Mouse (Mus musculus): ENCODE measurements around the gene Gpx4. TPM values are rescaled to one million over a fixed set of nuclear protein-coding genes. Genes with fewer than 3 reads are reported as not detected.

Gpx4 gene
- polyA plus RNA-seq, 1 experiment, result 964 TPM

GRCm38 (mm10) chr10:80105460-80105859 lies 58.5 kb downstream of the Gpx4 start, which contains the start of gene Sbno2:
TSS of gene Sbno2 (minus strand) at chr10:80105571.
- H3K4me1 ChIP-seq (ENCODE audit: control insufficient read depth, insufficient read depth, low read length), result peaks cover 13% of the 10 kb centered on the region
- DNase-seq, result no peak
- H3K4me3 ChIP-seq (replicated peaks; ENCODE audit: insufficient read depth, low read depth, low read length), result no peak within 1 kb of the TSS
- TF ChIP-seq POLR2A (IDR thresholded peaks at IDR 0.05; ENCODE audit: borderline replicate concordance, insufficient read depth, low read length) (no peak), CTCF (IDR thresholded peaks at IDR 0.05; ENCODE audit: borderline replicate concordance, insufficient read depth, low read depth, low read length) (no peak)
- no peak within 1 kb of the TSS for H3K27ac ChIP-seq (ENCODE audit: insufficient read depth, low read length)
- 82% methylated on average over 5 of the region's 5 CpGs for WGBS
- H3K27me3 ChIP-seq (ENCODE audit: control insufficient read depth, insufficient read depth, low read length), result no peaks in the 10 kb centered on the region

DNA sequence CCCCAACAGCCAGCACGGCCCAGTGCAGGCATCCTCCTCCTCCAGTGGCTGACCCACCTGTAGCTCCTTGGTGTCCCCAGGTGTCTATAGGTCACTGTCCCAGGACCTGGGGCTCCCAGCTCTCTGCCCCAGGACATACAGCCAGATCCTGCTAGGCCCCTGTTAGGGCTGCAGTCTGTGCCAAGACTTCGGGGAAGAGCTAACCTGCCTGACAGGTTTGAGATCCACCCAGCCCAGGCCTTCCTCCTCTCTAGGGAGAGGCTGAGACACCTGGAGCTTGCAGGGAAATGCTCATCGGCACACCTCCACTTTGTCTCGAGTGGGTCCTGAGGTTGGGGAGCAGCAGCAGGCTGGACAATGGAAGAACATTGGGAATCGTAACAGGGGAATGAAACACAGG lies 59.0 kb downstream of the Gpx4 start:
- 75% methylated on average over 5 of the region's 5 CpGs for WGBS
- TF ChIP-seq POLR2A (IDR thresholded peaks at IDR 0.05; ENCODE audit: borderline replicate concordance, insufficient read depth, low read length) (no peak), CTCF (IDR thresholded peaks at IDR 0.05; ENCODE audit: borderline replicate concordance, insufficient read depth, low read depth, low read length) (no peak)
- H3K4me1 ChIP-seq (ENCODE audit: control insufficient read depth, insufficient read depth, low read length), result peaks cover 13% of the 10 kb centered on the region

More for the DNA sequence above, 59.0 kb downstream of the Gpx4 start:
- H3K4me3 ChIP-seq (replicated peaks; ENCODE audit: insufficient read depth, low read depth, low read length), result no peak overlapping the region
- H3K27me3 ChIP-seq (ENCODE audit: control insufficient read depth, insufficient read depth, low read length), result no peaks in the 10 kb centered on the region
- no peak overlapping the region for H3K27ac ChIP-seq (ENCODE audit: insufficient read depth, low read length)
- DNase-seq, result no peak

Other genes starting within 250 kb of the Gpx4 start
- 0.29 and 0.41 TPM in 2 replicates for gene Misp, start 226.2 kb upstream of the Gpx4 start, polyA plus RNA-seq (2012; rRNA removed)
- 64.2 and 68.6 TPM in 2 replicates for gene Ptbp1, start 192.7 kb upstream of the Gpx4 start, polyA plus RNA-seq (2012; rRNA removed)
- 2.4 and 2.5 TPM in 2 replicates for gene Prtn3, start 172.7 kb upstream of the Gpx4 start, polyA plus RNA-seq (2012; rRNA removed)
- 46.0 and 49.3 TPM in 2 replicates for gene Plppr3, start 172.5 kb upstream of the Gpx4 start, polyA plus RNA-seq (2012; rRNA removed)
- 0.15 TPM in 1 of 2 replicates, not detected in the other for gene Elane, start 160.9 kb upstream of the Gpx4 start, polyA plus RNA-seq (2012; rRNA removed)
- 0.29 and 0.41 TPM in 2 replicates for gene Cfd, start 156.3 kb upstream of the Gpx4 start, polyA plus RNA-seq (2012; rRNA removed)
- 46.5 and 47.4 TPM in 2 replicates for gene Med16, start 138.2 kb upstream of the Gpx4 start, polyA plus RNA-seq (2012; rRNA removed)
- gene Gm26602, start 136.3 kb upstream of the Gpx4 start, polyA plus RNA-seq (2012; rRNA removed), result not detected in 2 replicates
- gene Kiss1r, start 130.2 kb upstream of the Gpx4 start, polyA plus RNA-seq (2012; rRNA removed), result 12.1 and 12.8 TPM in 2 replicates
- gene R3hdm4, start 126.0 kb upstream of the Gpx4 start, polyA plus RNA-seq (2012; rRNA removed), result 156 and 162 TPM in 2 replicates
- gene Arid3a, start 120.1 kb upstream of the Gpx4 start, polyA plus RNA-seq (2012; rRNA removed), result 4.7 TPM in 2 replicates
- gene Wdr18, start 87.0 kb upstream of the Gpx4 start, polyA plus RNA-seq (2012; rRNA removed), result 56.2 and 57.4 TPM in 2 replicates
- gene Grin3b, start 76.5 kb upstream of the Gpx4 start, polyA plus RNA-seq (2012; rRNA removed), result 5.5 and 5.9 TPM in 2 replicates
- 191 and 204 TPM in 2 replicates for gene Tmem259, start 62.8 kb upstream of the Gpx4 start, polyA plus RNA-seq (2012; rRNA removed)
- gene Cnn2, start 58.6 kb upstream of the Gpx4 start, polyA plus RNA-seq (2012; rRNA removed), result 8.2 and 9.3 TPM in 2 replicates
- gene Abca7, start 50.7 kb upstream of the Gpx4 start, polyA plus RNA-seq (2012; rRNA removed), result 31.1 and 32.4 TPM in 2 replicates
- gene Arhgap45, start 30.5 kb upstream of the Gpx4 start, polyA plus RNA-seq (2012; rRNA removed), result 2.2 and 2.7 TPM in 2 replicates
- gene Polr2e, start 7.4 kb upstream of the Gpx4 start, polyA plus RNA-seq (2012; rRNA removed), result 224 and 231 TPM in 2 replicates
- 25.4 and 28.9 TPM in 2 replicates for gene Sbno2, start 58.4 kb downstream of the Gpx4 start, polyA plus RNA-seq (2012; rRNA removed)
- gene Stk11, start 68.6 kb downstream of the Gpx4 start, polyA plus RNA-seq (2012; rRNA removed), result 110 and 112 TPM in 2 replicates
- 736 and 758 TPM in 2 replicates for gene Atp5d, start 91.5 kb downstream of the Gpx4 start, polyA plus RNA-seq (2012; rRNA removed)
- 147 and 151 TPM in 2 replicates for gene Cbarp, start 93.7 kb downstream of the Gpx4 start, polyA plus RNA-seq (2012; rRNA removed)
- gene Midn, start 101.1 kb downstream of the Gpx4 start, polyA plus RNA-seq (2012; rRNA removed), result 26.1 and 26.5 TPM in 2 replicates
- 240 and 261 TPM in 2 replicates for gene Cirbp, start 118.8 kb downstream of the Gpx4 start, polyA plus RNA-seq (2012; rRNA removed)
- 16.4 and 18.0 TPM in 2 replicates for gene 1600002K03Rik, start 125.8 kb downstream of the Gpx4 start, polyA plus RNA-seq (2012; rRNA removed)
- gene Efna2, start 132.3 kb downstream of the Gpx4 start, polyA plus RNA-seq (2012; rRNA removed), result 10.2 and 10.7 TPM in 2 replicates
- 41.1 and 42.5 TPM in 2 replicates for gene Mum1, start 179.3 kb downstream of the Gpx4 start, polyA plus RNA-seq (2012; rRNA removed)
- gene Ndufs7, start 202.0 kb downstream of the Gpx4 start, polyA plus RNA-seq (2012; rRNA removed), result 668 and 680 TPM in 2 replicates
- gene Gamt, start 213.8 kb downstream of the Gpx4 start, polyA plus RNA-seq (2012; rRNA removed), result 52.9 and 54.5 TPM in 2 replicates
- 90.2 and 92.7 TPM in 2 replicates for gene Dazap1, start 214.3 kb downstream of the Gpx4 start, polyA plus RNA-seq (2012; rRNA removed)
- gene Rps15, start 245.3 kb downstream of the Gpx4 start, polyA plus RNA-seq (2012; rRNA removed), result 1,303 and 1,454 TPM in 2 replicates
- gene Apc2, start 248.8 kb downstream of the Gpx4 start, polyA plus RNA-seq (2012; rRNA removed), result 67.1 and 69.1 TPM in 2 replicates

Data from cerebellum, adult 2 months (tissue).